Comparison of ENCODE assay signal across 13 mouse cellular contexts in the genomic region with DNA sequence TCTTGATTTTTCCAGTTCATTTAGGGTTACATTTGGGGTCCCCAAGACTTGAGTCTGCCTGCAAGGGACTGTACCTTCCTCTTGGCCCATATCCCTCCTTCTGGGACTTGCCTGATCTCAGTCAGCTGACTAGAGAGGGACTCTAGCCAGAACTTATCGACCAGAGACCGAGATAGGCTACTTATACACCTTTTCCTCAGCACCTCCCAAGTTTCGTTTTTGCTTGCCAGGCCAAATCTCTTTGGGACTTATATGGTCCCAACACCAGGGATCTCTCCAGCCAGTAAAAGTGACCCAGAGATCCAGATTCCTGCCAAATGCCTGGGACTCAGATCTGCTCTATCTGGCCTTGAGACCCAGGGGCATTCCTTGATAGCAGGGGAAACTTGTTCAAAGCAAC.
"Had no signal": no experiment of that assay in that cellular context is flagged by ENCODE, and none has a peak within 500 bp of the region (broad histone marks: within the 10 kb centered on the region; RNA-seq: fewer than 3 reads in every experiment).

No protein-coding gene starts in this region.

- DNase-seq: gastrocnemius, adult 2 months; gastrocnemius, postnatal 10 days; gastrocnemius, postnatal 25 days; heart, postnatal 14 days; heart, postnatal 4 days; kidney, adult 18-20 months; kidney, adult 8-10 months; kidney, postnatal 10 days; kidney, postnatal 25 days; kidney, postnatal 4 days; liver; liver, embryonic 13.5 days; liver, postnatal 0 days had no signal
